Mouse (Mus musculus) cortical plate, adult 2 months (tissue): ENCODE measurements around the gene Iqcf6. TPM values are rescaled to one million over a fixed set of nuclear protein-coding genes. Genes with fewer than 3 reads are reported as not detected.

Source experiments
- H3K27ac ChIP-seq: fragments of 200-500 bp; 2 replicates; pipeline ENCODE4 v1.5.1; 2012; ENCODE audit warnings: low read length, control low read depth, inconsistent platforms; ENCODE audit not compliant: insufficient read depth
- H3K4me1 ChIP-seq: fragments of 200-500 bp; 2 replicates; pipeline ENCODE4 v1.6.1; 2011; ENCODE audit warnings: low read length; ENCODE audit not compliant: control insufficient read depth, insufficient read depth
- H3K4me3 ChIP-seq: fragments of 200-500 bp; 2 replicates; pipeline ENCODE4 v1.5.1; 2011; ENCODE audit warnings: mild to moderate bottlenecking, low read length, control low read depth; ENCODE audit not compliant: insufficient read depth
- CTCF ChIP-seq: fragments of 200-500 bp; IDR thresholded peaks from 2 replicates; pipeline ENCODE4 v1.5.1; 2011; ENCODE audit warnings: mild to moderate bottlenecking, control low read depth, low read length; ENCODE audit not compliant: insufficient read depth; ENCODE audit errors: extremely low read depth
- POLR2A ChIP-seq: fragments of 200-500 bp; IDR thresholded peaks from 2 replicates; pipeline ENCODE4 v1.6.1; 2011; ENCODE audit warnings: mild to moderate bottlenecking, low read length, control low read depth; ENCODE audit not compliant: insufficient read depth; ENCODE audit errors: extremely low read depth
- polyA plus RNA-seq: library from polyadenylated mRNA; depleted of rRNA; stranded (reverse); fragments of >200 nt; gene quantifications from 2 replicates; pipeline ENCODE4 v1.2.3, GENCODE M21; 2012

Gene Iqcf6
- polyA plus RNA-seq, 1 experiment, result not detected

- H3K27ac ChIP-seq, result no peak overlapping the region
- TF ChIP-seq CTCF (peak; percentile 51), POLR2A (no peak)
- peaks cover 7% of the 10 kb centered on the region; the same call in 1 of the 2 replicates for H3K4me1 ChIP-seq
- peak overlapping the region; percentile 12; the same call in 1 of the 2 replicates for H3K4me3 ChIP-seq
Observed at GRCm38 (mm10) chr9:106652720-106653119, 26.3 kb downstream of the Iqcf6 start.

- Histone ChIP-seq H3K4me1 (peaks cover 9% of the 10 kb centered on the region), H3K27ac (peak within 1 kb of the TSS; percentile 38), H3K4me3 (peak within 1 kb of the TSS; percentile 60)
- TF ChIP-seq CTCF, result no peak
- no peak for TF ChIP-seq POLR2A
Observed at GRCm38 (mm10) chr9:106655884-106656720, 29.7 kb downstream of the Iqcf6 start, which contains the start of gene Grm2. Gene Grm2, minus strand, starts transcription at chr9:106656082.

- H3K4me3 ChIP-seq, result peak overlapping the region; percentile 60
- TF ChIP-seq POLR2A (peak; percentile 37; the same call in 1 of the 2 replicates), CTCF (no peak)
- H3K4me1 ChIP-seq, result peaks cover 9% of the 10 kb centered on the region
- peak overlapping the region; percentile 18 for H3K27ac ChIP-seq
Observed at GRCm38 (mm10) chr9:106656820-106657219, 30.4 kb downstream of the Iqcf6 start.

- TF ChIP-seq POLR2A, result no peak
- no peak for TF ChIP-seq CTCF
- Histone ChIP-seq H3K27ac (peak overlapping the region; percentile 18; the same call in 1 of the 2 replicates), H3K4me1 (peaks cover 9% of the 10 kb centered on the region), H3K4me3 (no peak overlapping the region)
Observed at GRCm38 (mm10) chr9:106657592-106657991, 31.2 kb downstream of the Iqcf6 start.

- H3K4me3 ChIP-seq, result no peak overlapping the region
- H3K4me1 ChIP-seq, result peaks cover 11% of the 10 kb centered on the region
- no peak for TF ChIP-seq CTCF
- no peak for TF ChIP-seq POLR2A
- no peak overlapping the region for H3K27ac ChIP-seq
Observed at GRCm38 (mm10) chr9:106659441-106659840, 33.1 kb downstream of the Iqcf6 start.

GRCm38 (mm10) chr9:106659935-106660334, 33.6 kb downstream of the Iqcf6 start:
- Histone ChIP-seq H3K4me1 (peaks cover 14% of the 10 kb centered on the region), H3K27ac (no peak overlapping the region), H3K4me3 (no peak overlapping the region)
- no peak for TF ChIP-seq CTCF
- no peak for TF ChIP-seq POLR2A

- no peak overlapping the region for H3K4me3 ChIP-seq
- no peak overlapping the region for H3K27ac ChIP-seq
Observed at GRCm38 (mm10) chr9:106663200-106663599, 36.8 kb downstream of the Iqcf6 start.

GRCm38 (mm10) chr9:106664433-106664832, 38.1 kb downstream of the Iqcf6 start:
- H3K4me3 ChIP-seq, result no peak overlapping the region
- H3K4me1 ChIP-seq, result peaks cover 5% of the 10 kb centered on the region
- H3K27ac ChIP-seq, result peak overlapping the region; percentile 86
- TF ChIP-seq CTCF (no peak), POLR2A (peak; percentile 47)

More at GRCm38 (mm10) chr9:106663200-106663599, 36.8 kb downstream of the Iqcf6 start:
- H3K4me1 ChIP-seq, result peaks cover 6% of the 10 kb centered on the region
- TF ChIP-seq POLR2A (no peak), CTCF (no peak)

- Histone ChIP-seq H3K27ac (peak overlapping the region; percentile 86), H3K4me1 (peaks cover 6% of the 10 kb centered on the region), H3K4me3 (no peak overlapping the region)
- no peak for TF ChIP-seq CTCF
- no peak for TF ChIP-seq POLR2A
Observed at GRCm38 (mm10) chr9:106664856-106665255, 38.5 kb downstream of the Iqcf6 start.

- no peak overlapping the region for H3K27ac ChIP-seq
- H3K4me3 ChIP-seq, result no peak overlapping the region
- TF ChIP-seq POLR2A (no peak), CTCF (no peak)
- peaks cover 8% of the 10 kb centered on the region; the same call in 1 of the 2 replicates for H3K4me1 ChIP-seq
Observed at GRCm38 (mm10) chr9:106673860-106674259, 47.5 kb downstream of the Iqcf6 start.
